Mouse (Mus musculus) stomach, embryonic 15.5 days (tissue): ENCODE results near the gene Dnah14. TPM values are rescaled to one million over a fixed set of nuclear protein-coding genes. Genes with fewer than 3 reads are reported as not detected.

ENCODE experiments used
- ATAC-seq: fragments of 200-750 bp; cut with Nextera tagmentation; 2 replicates; pipeline ENCODE4 v1.8.0; 2017; ENCODE audit warnings: low read depth, moderate number of reproducible peaks, moderate TSS enrichment; ENCODE audit not compliant: insufficient read depth, low FRiP score
- H3K27ac ChIP-seq: fragments of 300-500 bp; sonication (generic); 2 replicates; pipeline ENCODE4 v1.5.1; 2015; ENCODE audit warnings: mild to moderate bottlenecking, inconsistent platforms
- H3K27me3 ChIP-seq: fragments of 300-500 bp; sonication (generic); replicated peaks from 2 replicates; pipeline ENCODE4 v1.6.1; 2015; ENCODE audit warnings: inconsistent platforms
- H3K36me3 ChIP-seq: fragments of 300-500 bp; sonication (generic); 2 replicates; pipeline ENCODE4 v1.6.1; 2015; ENCODE audit warnings: inconsistent platforms
- H3K4me1 ChIP-seq: fragments of 300-500 bp; sonication (generic); 2 replicates; pipeline ENCODE4 v1.6.1; 2015; ENCODE audit warnings: inconsistent platforms
- H3K4me2 ChIP-seq: fragments of 300-500 bp; sonication (generic); 2 replicates; pipeline ENCODE4 v1.6.1; 2015; ENCODE audit warnings: mild to moderate bottlenecking, inconsistent platforms
- H3K4me3 ChIP-seq: fragments of 300-500 bp; sonication (generic); replicated peaks from 2 replicates; pipeline ENCODE4 v1.5.1; 2015; ENCODE audit warnings: inconsistent platforms
- H3K9ac ChIP-seq: fragments of 300-500 bp; sonication (generic); 2 replicates; pipeline ENCODE4 v1.6.1; 2015; ENCODE audit warnings: inconsistent platforms
- H3K9me3 ChIP-seq: fragments of 300-500 bp; sonication (generic); 2 replicates; pipeline ENCODE4 v1.6.1; 2016; ENCODE audit warnings: inconsistent platforms
- WGBS: fragments of 180-500 bp; shearing (Covaris S2); methylation state at CpG from one replicate; pipeline ENCODE4 v1.1.7; 2015; 5-methylcytosine and 5-hydroxymethylcytosine counted together
- polyA plus RNA-seq: library from polyadenylated mRNA; unstranded; fragments of >200 nt; fragmentation: Nextera tagmentation; extraction: Ambion mirVana; gene quantifications from 2 replicates; pipeline ENCODE4 v1.2.1, GENCODE M21; 2015

Dnah14 gene
- polyA plus RNA-seq, 1 experiment from 2014 or later: 1.5 TPM

DNA sequence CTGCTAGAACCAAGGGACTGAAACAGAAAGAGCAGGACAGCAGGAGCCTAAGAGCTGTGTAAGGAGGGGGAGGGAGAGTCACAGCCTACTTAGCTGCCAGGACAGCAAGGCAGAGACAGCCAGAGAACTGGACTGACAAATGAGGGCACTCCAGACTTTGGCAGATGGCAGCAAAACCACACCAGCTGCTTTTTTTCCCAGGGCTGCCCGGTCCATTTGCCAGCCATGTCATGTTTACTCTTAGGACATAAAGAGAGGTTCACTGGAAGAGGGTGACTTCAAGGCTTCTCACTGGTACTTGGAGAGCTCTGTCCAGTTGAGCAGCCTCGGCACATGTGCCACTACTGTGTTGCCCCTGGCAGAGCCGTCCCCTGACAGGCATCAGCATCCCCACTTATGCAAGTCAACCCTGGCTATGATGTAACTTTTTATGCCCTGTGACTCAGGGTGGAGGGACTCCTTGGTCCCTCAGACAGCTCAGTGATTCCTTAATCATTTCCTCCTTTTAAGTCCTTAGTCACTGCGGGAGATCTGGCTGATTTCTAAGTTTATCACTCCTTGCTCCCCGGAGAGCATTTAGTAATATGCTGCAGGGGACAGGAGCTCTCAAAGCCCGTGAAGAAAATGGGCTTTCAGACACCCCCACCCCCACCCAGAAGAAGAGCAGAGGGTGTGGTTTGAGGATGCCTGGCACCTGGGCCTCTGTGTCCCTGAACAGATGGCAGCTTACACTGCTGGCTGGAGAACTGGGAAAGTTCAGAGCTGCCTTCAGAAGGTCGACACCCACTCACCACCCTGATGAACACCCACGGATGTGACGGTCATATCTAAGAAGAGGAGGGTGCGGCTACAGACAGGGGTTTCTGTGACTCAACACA lies 23.6 kb upstream of the Dnah14 start:
- Histone ChIP-seq H3K27me3 (no peaks in the 10 kb centered on the region), H3K4me1 (no peaks in the 10 kb centered on the region), H3K4me2 (no peak overlapping the region), H3K4me3 (no peak overlapping the region), H3K9ac (no peak overlapping the region), H3K36me3 (no peaks in the 10 kb centered on the region), H3K27ac (no peak overlapping the region), H3K9me3 (no peaks in the 10 kb centered on the region)
- peak; percentile 35; the same call in 1 of the 2 replicates for ATAC-seq
- WGBS: 35% methylated on average over 10 of the region's 10 CpGs

DNA sequence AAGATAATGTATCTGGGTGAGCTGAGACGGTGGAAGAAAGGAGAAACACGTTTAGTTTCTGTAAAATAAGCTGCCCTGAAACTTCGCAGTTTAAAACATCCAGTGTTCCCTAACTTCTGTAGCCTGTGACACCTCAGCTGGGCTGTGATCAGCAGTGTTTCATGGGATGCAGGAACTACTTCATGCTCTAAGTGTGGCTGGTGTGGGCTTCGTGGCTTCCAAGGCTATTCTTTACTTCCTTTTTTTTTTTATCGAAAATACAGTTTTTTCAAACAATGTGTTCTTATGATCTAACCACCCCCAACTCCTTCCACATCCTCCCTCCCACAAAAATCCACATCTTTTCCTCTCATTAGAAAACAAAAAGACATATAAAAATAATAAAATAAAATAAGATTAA lies 20.9 kb upstream of the Dnah14 start:
- Histone ChIP-seq H3K36me3 (no peaks in the 10 kb centered on the region), H3K4me1 (no peaks in the 10 kb centered on the region), H3K4me2 (no peak overlapping the region), H3K9ac (no peak overlapping the region), H3K4me3 (no peak overlapping the region), H3K27me3 (no peaks in the 10 kb centered on the region), H3K27ac (no peak overlapping the region), H3K9me3 (no peaks in the 10 kb centered on the region)
- no peak for ATAC-seq
- 70% methylated on average over 5 of the region's 5 CpGs for WGBS

DNA sequence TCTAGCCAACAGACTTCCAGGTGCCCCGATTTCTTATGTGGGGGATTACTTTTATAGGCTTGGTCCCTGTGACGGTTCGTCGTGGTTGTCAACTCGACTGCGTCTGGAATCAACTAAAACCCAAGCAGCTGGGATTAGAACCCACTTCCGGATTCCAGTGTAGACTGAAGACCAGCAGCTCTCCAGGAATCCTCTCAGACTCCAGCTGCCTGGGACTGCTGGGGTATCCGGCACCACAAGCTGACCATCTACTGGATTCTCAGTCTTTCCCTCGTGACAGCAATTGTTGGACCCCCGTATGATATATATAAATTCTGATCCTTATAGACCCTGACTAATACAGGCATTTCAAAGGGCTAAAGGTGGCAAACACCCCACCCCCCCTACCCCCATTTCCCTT lies 16.7 kb upstream of the Dnah14 start:
- no peak overlapping the region for H3K27ac ChIP-seq
- no peaks in the 10 kb centered on the region for H3K27me3 ChIP-seq
- H3K9me3 ChIP-seq: no peaks in the 10 kb centered on the region
- WGBS: 81% methylated on average over 10 of the region's 10 CpGs
- H3K4me1 ChIP-seq: no peaks in the 10 kb centered on the region
- H3K4me2 ChIP-seq: no peak overlapping the region
- no peak for ATAC-seq
- H3K9ac ChIP-seq: no peak overlapping the region
- H3K36me3 ChIP-seq: no peaks in the 10 kb centered on the region
- no peak overlapping the region for H3K4me3 ChIP-seq

DNA sequence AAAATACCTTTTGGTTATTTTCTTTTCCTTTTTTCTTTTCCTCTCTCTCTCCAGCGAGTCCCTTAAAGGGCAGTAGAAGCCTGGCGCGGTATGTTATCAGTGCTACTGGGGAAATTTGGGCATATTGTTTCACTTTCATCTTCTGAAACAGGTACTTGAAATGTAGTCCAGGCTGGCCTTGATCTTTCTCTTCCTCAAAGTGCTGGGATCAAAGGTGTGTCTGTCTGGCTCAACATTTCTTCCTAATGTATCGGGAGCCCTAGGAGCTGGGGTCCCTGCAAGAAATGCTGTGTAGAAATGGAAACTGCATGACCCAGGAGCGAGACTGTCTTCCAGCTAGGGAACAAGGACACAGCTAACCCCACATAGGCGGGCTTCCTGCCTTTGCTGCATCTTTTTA lies 16.0 kb upstream of the Dnah14 start:
- Histone ChIP-seq H3K36me3 (no peaks in the 10 kb centered on the region), H3K9me3 (no peaks in the 10 kb centered on the region), H3K9ac (no peak overlapping the region), H3K4me1 (no peaks in the 10 kb centered on the region), H3K4me2 (no peak overlapping the region), H3K4me3 (no peak overlapping the region), H3K27me3 (no peaks in the 10 kb centered on the region), H3K27ac (no peak overlapping the region)
- WGBS: 81% methylated on average over 6 of the region's 6 CpGs
- no peak for ATAC-seq

DNA sequence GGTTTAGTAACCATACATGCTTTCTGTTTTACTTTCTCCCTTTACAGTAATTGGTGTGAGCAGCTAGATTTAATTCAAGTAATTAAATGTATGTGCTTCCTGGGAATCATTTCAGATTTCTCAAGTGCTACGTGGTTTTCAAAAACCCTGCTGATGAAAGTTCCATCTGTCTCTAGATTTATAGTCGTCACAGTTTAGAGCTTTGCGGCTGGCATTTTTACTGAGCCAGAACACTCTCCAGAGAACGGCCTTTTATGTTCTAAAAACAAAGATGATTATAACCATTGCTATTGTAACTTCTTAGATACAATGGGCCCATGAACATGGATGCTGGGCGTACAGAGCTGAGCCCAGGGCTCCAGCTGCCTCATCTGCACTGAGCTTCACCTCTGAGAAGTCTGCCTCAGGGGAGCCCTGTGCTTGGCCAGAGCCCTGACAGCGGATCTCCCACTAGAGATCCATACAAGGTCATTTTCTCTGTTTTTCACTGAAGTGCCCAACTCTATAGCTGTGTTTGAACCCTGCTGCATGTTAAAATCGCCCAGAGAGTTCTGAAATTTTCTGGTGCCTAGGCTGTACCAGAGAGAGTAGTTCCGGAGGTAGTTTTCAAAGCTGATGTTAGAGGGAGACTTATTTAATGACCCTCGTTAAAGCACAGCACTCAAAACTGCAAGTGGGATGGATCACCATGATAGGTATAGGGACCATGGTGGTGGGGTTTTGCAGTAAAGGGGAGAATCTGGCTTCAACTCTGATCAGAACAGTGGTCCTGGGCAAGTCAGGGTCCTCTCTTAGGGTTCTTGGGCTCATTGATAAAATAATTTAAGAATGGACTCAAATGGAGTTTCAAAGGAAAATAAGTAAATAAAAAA lies 15.2 kb upstream of the Dnah14 start:
- no peaks in the 10 kb centered on the region for H3K27me3 ChIP-seq
- no peak for ATAC-seq
- no peak overlapping the region for H3K9ac ChIP-seq

DNA sequence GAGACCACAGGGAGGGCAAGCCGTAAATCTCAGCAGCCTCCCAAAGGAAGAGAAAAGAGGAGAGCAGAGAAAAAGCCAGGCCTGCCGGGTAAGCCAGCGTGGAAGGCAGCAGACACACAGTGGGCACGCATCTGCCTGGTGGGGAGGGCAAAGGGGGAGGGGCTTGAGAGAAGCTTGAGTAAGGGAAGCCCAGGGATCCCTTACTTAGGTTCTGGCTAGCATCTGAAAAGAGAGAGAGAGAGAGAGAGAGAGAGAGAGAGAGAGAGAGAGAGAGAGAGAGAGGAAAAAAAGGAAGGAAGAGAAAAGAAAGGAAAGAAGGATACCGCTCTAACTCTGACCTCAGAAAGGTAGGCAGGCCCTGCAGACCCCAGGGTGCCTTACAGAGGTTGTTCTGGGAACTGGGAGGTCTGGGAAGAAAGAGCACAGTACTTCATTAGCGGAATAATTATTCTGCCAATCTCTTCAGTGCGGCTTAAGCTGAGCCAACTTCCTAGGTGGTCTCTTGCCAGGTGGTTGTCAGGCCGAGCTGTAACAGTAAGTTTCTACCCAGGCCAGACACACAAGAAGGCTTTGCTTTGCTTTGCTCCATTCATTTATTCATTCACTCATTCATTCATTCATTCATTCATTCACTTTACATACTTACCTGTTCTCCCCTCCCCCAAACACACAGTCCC lies 14.5 kb upstream of the Dnah14 start:
- Histone ChIP-seq H3K4me3 (no peak overlapping the region), H3K9ac (no peak overlapping the region), H3K4me2 (no peak overlapping the region), H3K36me3 (no peaks in the 10 kb centered on the region), H3K4me1 (no peaks in the 10 kb centered on the region), H3K9me3 (no peaks in the 10 kb centered on the region), H3K27ac (no peak overlapping the region), H3K27me3 (no peaks in the 10 kb centered on the region)
- 42% methylated on average over 8 of the region's 8 CpGs for WGBS
- ATAC-seq: no peak

More for the DNA sequence above, 15.2 kb upstream of the Dnah14 start:
- no peaks in the 10 kb centered on the region for H3K4me1 ChIP-seq
- no peaks in the 10 kb centered on the region for H3K36me3 ChIP-seq
- H3K27ac ChIP-seq: no peak overlapping the region
- WGBS: 58% methylated on average over 9 of the region's 9 CpGs
- no peak overlapping the region for H3K4me3 ChIP-seq
- no peaks in the 10 kb centered on the region for H3K9me3 ChIP-seq
- H3K4me2 ChIP-seq: no peak overlapping the region

DNA sequence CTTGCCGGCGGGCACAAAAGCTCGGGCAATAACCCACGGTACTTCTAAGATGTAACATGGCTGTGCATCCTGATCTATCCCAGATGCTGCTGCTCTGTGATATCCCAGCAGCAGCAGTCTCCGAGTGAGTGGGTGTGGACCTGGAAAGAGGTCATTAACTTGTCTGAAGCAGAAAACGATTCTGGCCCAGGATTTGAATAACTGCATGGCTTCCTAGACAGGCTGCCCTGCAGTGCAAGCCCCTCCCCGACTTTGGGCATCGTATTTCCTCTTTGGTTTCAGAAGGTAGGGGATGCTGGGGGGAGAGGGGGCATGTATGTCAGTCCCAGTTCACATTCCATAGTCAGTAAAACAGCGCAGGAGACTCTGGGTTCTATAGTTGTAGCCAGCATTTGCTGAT lies 6.9 kb upstream of the Dnah14 start:
- no peak for ATAC-seq
- Histone ChIP-seq H3K4me3 (no peak overlapping the region), H3K27ac (no peak overlapping the region), H3K27me3 (no peaks in the 10 kb centered on the region), H3K9me3 (no peaks in the 10 kb centered on the region), H3K4me1 (no peaks in the 10 kb centered on the region), H3K36me3 (no peaks in the 10 kb centered on the region), H3K9ac (no peak overlapping the region), H3K4me2 (no peak overlapping the region)
- WGBS: 62% methylated on average over 9 of the region's 9 CpGs

DNA sequence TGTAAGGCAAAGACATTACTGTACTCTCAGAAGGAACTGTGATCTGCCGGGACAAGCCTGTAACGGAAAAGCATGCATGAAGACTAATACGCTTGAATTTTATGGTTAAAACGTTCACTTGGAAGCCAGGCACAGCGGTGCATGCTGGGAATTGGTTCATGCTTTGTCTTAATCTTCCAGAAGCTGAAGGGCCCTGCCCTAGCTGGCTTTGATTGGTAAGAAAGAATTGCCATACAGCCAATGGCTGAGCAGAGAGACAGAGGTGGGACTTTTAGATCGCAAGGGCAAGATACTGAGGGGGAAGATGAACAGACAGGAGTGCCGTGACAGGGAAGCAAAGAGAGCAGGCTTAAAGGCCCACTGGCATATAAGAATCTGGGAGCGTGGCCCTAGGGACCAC lies 6.8 kb downstream of the Dnah14 start:
- no peaks in the 10 kb centered on the region for H3K27me3 ChIP-seq
- ATAC-seq: no peak
- no peak overlapping the region for H3K4me2 ChIP-seq
- H3K4me1 ChIP-seq: no peaks in the 10 kb centered on the region
- H3K36me3 ChIP-seq: no peaks in the 10 kb centered on the region
- no peak overlapping the region for H3K4me3 ChIP-seq
- WGBS: 56% methylated on average over 8 of the region's 8 CpGs
- H3K9ac ChIP-seq: no peak overlapping the region
- H3K9me3 ChIP-seq: no peaks in the 10 kb centered on the region
- H3K27ac ChIP-seq: no peak overlapping the region

DNA sequence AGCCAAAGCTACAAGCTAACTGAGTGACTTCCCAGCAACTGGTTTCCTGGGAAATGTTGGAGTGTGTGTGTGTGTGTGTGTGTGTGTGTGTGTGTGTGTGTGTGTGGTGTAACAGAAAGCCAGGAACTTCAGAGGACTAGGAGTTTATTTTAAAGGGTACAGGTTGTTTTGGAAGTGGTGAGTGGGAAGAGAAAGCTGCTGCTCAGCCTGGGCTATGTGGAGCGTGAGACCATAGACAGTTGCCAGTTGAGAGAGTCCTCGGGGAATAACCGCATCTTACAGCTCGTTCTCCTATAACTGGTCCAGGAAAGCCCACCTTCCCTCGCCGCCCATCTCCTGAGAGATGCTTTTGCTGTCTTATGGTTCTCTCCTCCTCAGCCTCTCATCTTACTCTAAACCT lies 12.8 kb downstream of the Dnah14 start:
- no peak overlapping the region for H3K4me3 ChIP-seq
- no peaks in the 10 kb centered on the region for H3K27me3 ChIP-seq
- no peaks in the 10 kb centered on the region for H3K9me3 ChIP-seq
- H3K4me2 ChIP-seq: no peak overlapping the region
- no peaks in the 10 kb centered on the region for H3K36me3 ChIP-seq
- WGBS: 79% methylated on average over 6 of the region's 6 CpGs
- H3K4me1 ChIP-seq: no peaks in the 10 kb centered on the region
- ATAC-seq: no peak
- no peak overlapping the region for H3K27ac ChIP-seq
- no peak overlapping the region for H3K9ac ChIP-seq

DNA sequence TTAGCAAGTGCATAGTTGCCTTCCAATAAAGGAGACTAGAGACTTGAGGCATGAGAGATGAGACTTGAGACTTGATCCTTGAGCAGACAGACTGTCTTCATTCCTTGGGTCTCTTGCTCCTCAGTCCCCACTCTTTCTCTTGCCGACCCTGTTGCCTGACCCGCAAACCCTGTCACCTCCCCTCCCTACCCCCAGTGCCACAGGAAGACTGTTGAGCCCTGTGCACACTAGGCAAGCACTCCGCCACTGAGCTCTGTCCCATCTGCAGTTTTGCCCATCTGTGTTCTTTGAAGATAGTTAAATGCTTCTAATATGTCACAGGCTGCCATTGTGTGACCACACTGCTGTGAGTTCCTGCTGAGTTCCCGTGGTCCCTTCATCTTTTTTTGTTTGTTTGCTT lies 23.0 kb downstream of the Dnah14 start:
- H3K27ac ChIP-seq: no peak overlapping the region
- H3K4me1 ChIP-seq: no peaks in the 10 kb centered on the region
- H3K9me3 ChIP-seq: no peaks in the 10 kb centered on the region
- no peaks in the 10 kb centered on the region for H3K27me3 ChIP-seq
- no peak for ATAC-seq
- H3K4me3 ChIP-seq: no peak overlapping the region
- 51% methylated on average over 4 of the region's 4 CpGs for WGBS
- no peaks in the 10 kb centered on the region for H3K36me3 ChIP-seq
- H3K4me2 ChIP-seq: no peak overlapping the region
- H3K9ac ChIP-seq: no peak overlapping the region

DNA sequence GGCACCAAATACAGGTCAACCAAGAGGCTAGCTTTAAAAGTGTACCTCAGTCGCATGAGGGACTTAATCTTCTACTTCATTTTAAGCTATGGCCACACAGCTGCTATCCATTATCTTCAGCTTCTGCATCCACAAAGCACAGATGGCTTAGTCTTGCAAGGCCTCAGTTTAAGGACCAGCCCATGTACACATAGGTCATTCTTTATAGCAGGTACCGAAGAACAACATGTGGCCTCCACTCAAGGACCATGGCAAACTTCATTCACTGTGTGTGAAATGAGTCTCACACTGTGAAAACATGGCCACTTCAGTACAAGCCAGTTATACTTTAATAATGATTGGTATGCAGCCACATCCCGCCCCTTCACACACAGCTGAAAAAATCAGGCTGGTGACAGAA lies 34.8 kb downstream of the Dnah14 start:
- no peaks in the 10 kb centered on the region for H3K27me3 ChIP-seq
- H3K4me2 ChIP-seq: no peak overlapping the region
- no peaks in the 10 kb centered on the region for H3K36me3 ChIP-seq
- H3K4me1 ChIP-seq: no peaks in the 10 kb centered on the region
- no peak overlapping the region for H3K27ac ChIP-seq
- ATAC-seq: no peak
- no peak overlapping the region for H3K9ac ChIP-seq
- 66% methylated on average over 3 of the region's 3 CpGs for WGBS
- no peaks in the 10 kb centered on the region for H3K9me3 ChIP-seq
- no peak overlapping the region for H3K4me3 ChIP-seq
